Mouse (Mus musculus) kidney, adult 2 months (tissue): ENCODE measurements around the gene Creb5. TPM values are rescaled to one million over a fixed set of nuclear protein-coding genes. Genes with fewer than 3 reads are reported as not detected.
A peak's percentile ranks its signal among the peaks of the same experiment; 100 is the strongest.

Experiments used
- DNase-seq: peaks from one replicate; pipeline ENCODE4 v3.0.0; 2021
- H3K27ac ChIP-seq: fragments of 200-500 bp; 2 replicates; pipeline ENCODE4 v1.5.1; 2012; ENCODE audit warnings: low read depth, low read length, control low read depth, inconsistent platforms; ENCODE audit not compliant: insufficient read depth
- H3K27me3 ChIP-seq: fragments of 200-500 bp; replicated peaks from 2 replicates; pipeline ENCODE4 v1.6.1; 2012; ENCODE audit warnings: mild to moderate bottlenecking, moderate library complexity, low read length, inconsistent platforms; ENCODE audit not compliant: control insufficient read depth, insufficient read depth
- H3K36me3 ChIP-seq: fragments of 200-500 bp; 2 replicates; pipeline ENCODE4 v1.6.1; 2012; ENCODE audit warnings: mild to moderate bottlenecking, moderate library complexity, low read length, inconsistent platforms; ENCODE audit not compliant: control insufficient read depth, insufficient read depth
- H3K4me1 ChIP-seq: fragments of 200-500 bp; 2 replicates; pipeline ENCODE4 v1.6.1; 2011; ENCODE audit warnings: low read length; ENCODE audit not compliant: control insufficient read depth, insufficient read depth
- H3K4me3 ChIP-seq: fragments of 200-500 bp; 2 replicates; pipeline ENCODE4 v1.5.1; 2011; ENCODE audit warnings: mild to moderate bottlenecking, low read depth, low read length, control low read depth; ENCODE audit not compliant: insufficient read depth
- CTCF ChIP-seq: fragments of 200-500 bp; conservative IDR thresholded peaks from 2 replicates; pipeline ENCODE4 v1.5.1; 2011; ENCODE audit warnings: low read depth, mild to moderate bottlenecking, control low read depth, low read length, moderate library complexity, mixed read lengths; ENCODE audit not compliant: insufficient read depth, insufficient read length
- POLR2A ChIP-seq: fragments of 200-500 bp; IDR thresholded peaks from one replicate; pipeline ENCODE4 v1.6.1; 2011; ENCODE audit warnings: low read depth, low read length, control low read depth
- WGBS: fragments of 180-500 bp; shearing (Covaris S2); methylation state at CpG from one replicate; pipeline ENCODE4 v1.1.7; 2018; 5-methylcytosine and 5-hydroxymethylcytosine counted together
- polyA plus RNA-seq: library from polyadenylated mRNA; depleted of rRNA; stranded (reverse); fragments of >200 nt; gene quantifications from 2 replicates; pipeline ENCODE4 v1.2.3, GENCODE M21; 2012

The Creb5 gene
- polyA plus RNA-seq, 1 experiment: 0.67 TPM

DNA sequence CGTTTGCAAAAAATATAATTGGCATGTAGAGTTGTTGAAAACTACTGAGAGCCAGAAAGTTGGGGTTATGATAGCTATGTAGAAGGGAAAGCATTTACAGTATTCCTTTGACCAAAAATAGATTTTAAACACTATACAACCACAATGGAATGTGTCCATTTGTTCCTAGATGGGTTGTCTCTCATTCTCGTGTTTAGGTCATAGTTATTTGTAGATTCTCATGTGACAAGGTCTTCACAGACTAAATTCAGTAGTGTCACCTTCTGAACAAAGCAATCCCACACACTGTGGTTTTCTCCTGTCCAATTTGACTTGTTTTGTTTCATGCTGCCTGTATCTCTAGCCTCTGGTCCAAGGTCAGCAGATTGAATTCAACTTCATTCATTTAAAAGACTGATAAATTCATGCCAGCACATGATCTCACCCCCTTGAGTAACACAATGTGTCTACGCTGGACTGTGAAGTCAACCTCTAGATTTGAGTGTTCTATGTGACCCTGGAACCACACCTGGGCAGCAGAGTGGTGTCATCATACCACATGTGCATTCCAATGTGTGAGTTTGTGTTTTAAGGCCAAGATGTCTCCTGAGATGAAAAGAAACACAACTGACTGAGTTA is 220.0 kb downstream of the Creb5 start:
- no peak for TF ChIP-seq POLR2A
- no peak for TF ChIP-seq CTCF
- DNase-seq: no peak
- Histone ChIP-seq H3K4me1 (no peaks in the 10 kb centered on the region), H3K36me3 (no peaks in the 10 kb centered on the region), H3K4me3 (no peak overlapping the region), H3K27ac (no peak overlapping the region), H3K27me3 (no peaks in the 10 kb centered on the region)
- 80% methylated on average over 3 of the region's 3 CpGs for WGBS

DNA sequence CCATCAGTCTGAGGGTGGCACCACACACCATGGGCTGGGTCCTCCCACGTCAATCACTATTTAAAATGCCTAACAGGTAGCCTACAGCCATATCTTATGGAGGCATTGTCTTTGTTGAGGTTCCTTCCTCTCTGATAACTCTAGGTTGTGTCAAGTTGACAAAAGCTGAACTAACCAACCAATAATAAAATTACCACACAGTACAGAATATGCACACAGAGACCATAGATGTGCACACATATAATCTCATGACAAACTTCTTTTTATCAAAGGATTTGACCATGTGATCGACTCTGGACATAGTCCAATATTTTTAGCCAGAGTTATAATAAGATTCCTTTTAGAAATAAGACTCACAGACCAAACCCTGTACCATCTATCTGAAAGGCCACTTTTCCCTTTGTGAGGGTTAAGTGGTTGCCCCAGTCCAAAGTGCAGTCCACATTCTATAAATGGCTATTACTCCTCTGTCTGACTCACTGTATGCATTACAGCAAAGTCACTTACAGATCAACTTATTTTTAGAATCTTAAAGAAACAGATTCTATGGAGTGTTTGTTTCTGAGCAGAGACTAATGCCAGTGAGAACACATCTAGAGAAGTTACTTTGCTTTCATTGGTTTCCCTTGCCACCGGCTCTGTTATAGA is 221.9 kb downstream of the Creb5 start:
- H3K27ac ChIP-seq: no peak overlapping the region
- no peaks in the 10 kb centered on the region for H3K36me3 ChIP-seq
- WGBS: 84% methylated on average over 3 of the region's 3 CpGs
- H3K4me1 ChIP-seq: no peaks in the 10 kb centered on the region
- TF ChIP-seq POLR2A: no peak
- no peak for TF ChIP-seq CTCF
- no peak for DNase-seq
- H3K27me3 ChIP-seq: no peaks in the 10 kb centered on the region
- no peak overlapping the region for H3K4me3 ChIP-seq

DNA sequence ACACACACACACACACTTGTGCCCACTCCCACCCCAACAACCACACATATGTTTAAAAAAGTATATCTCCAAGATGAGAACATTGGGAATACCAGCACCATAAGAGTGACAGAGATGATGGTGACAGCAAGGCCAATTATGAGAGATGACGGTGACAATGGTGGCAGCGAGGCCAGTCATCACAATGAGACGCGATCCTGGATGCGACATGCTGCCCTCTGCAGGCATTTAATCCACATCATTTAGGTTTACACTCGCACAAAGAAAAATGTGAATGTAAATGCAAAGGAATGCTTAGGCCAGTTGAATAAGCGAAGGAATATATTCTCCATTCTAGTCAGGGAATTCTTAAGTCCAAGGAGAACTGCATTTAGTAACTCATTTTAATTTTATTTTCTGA is 222.9 kb downstream of the Creb5 start:
- Histone ChIP-seq H3K4me1 (no peaks in the 10 kb centered on the region), H3K4me3 (no peak overlapping the region), H3K36me3 (no peaks in the 10 kb centered on the region), H3K27me3 (no peaks in the 10 kb centered on the region; the same call in 1 of the 2 replicates), H3K27ac (no peak overlapping the region)
- TF ChIP-seq CTCF (no peak), POLR2A (no peak)
- DNase-seq: no peak
- 76% methylated on average over 7 of the region's 7 CpGs for WGBS

DNA sequence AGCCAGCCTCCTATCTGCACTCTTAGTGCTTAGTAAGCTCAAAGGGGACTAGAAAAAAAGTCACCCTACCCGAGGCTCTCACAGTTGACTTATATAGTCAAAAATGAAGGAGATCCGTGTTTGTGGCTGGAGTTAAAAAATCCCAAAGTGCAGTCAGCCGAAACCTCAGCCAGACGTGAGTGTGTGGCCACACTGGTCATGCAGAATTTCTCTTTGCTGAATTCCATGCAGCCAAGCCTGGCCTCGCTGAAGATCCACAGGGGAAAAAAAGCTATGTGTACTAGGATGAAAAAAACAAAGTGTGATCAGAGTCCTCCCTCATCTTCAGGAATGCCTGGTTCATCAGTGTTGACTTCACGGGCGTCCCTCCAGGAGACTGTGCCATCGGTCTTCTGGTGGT is 225.2 kb downstream of the Creb5 start:
- Histone ChIP-seq H3K36me3 (no peaks in the 10 kb centered on the region), H3K4me1 (no peaks in the 10 kb centered on the region), H3K4me3 (no peak overlapping the region), H3K27ac (no peak overlapping the region), H3K27me3 (no peaks in the 10 kb centered on the region; the same call in 1 of the 2 replicates)
- TF ChIP-seq CTCF (no peak), POLR2A (no peak)
- 60% methylated on average over 8 of the region's 8 CpGs for WGBS
- DNase-seq: no peak

DNA sequence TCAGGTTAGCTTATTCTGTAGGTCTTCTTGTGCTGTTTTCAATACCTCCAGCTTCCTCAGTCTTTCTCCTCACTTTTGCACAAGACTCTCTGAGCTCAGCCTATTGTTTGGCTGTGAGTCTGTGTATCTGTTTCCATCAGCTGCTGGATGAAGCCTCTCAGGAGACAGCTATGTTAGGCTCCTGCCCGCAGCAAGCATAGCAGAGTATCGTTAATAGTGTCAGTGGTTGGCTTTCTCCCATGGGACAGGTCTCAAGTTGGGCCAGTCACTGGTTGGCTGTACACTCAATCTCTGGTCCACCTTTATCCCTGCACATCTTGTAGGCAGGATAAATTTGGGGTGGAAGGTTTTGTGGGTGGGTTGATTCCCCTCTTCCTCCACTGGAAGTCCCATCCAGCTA is 226.3 kb downstream of the Creb5 start:
- H3K27me3 ChIP-seq: no peaks in the 10 kb centered on the region; the same call in 1 of the 2 replicates
- no peaks in the 10 kb centered on the region for H3K4me1 ChIP-seq
- no peak for DNase-seq
- H3K36me3 ChIP-seq: no peaks in the 10 kb centered on the region
- H3K27ac ChIP-seq: no peak overlapping the region
- H3K4me3 ChIP-seq: no peak overlapping the region
- no peak for TF ChIP-seq CTCF
- TF ChIP-seq POLR2A: no peak
- WGBS: 98% methylated on average over 2 of the region's 2 CpGs

DNA sequence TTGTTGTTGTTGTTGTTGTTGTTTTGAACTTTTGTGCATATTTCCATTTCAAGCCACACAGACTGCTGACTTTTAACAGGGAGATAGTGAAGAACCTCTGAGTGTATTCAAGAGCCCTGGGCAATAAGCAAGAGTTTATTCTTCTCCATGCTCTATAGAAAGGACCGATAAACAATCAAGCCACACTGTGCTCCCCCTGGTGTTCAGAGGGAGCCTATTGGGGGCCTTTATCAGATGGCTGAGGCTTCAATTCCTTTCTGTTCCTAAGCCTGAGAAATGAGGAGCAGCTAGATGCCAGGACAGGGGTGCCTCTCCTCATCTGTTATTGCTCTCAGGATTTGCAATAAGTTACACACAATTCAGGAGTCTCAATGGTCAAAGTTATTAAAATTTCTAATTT is 227.8 kb downstream of the Creb5 start:
- no peaks in the 10 kb centered on the region for H3K4me1 ChIP-seq
- no peak for DNase-seq
- H3K4me3 ChIP-seq: no peak overlapping the region
- H3K27me3 ChIP-seq: no peaks in the 10 kb centered on the region; the same call in 1 of the 2 replicates
- 34% methylated on average over 1 of the region's 1 CpGs for WGBS
- H3K27ac ChIP-seq: no peak overlapping the region
- TF ChIP-seq CTCF (0 out of 2 replicates have a peak, but pooled peaks have one; percentile 13), POLR2A (no peak)
- H3K36me3 ChIP-seq: no peaks in the 10 kb centered on the region

DNA sequence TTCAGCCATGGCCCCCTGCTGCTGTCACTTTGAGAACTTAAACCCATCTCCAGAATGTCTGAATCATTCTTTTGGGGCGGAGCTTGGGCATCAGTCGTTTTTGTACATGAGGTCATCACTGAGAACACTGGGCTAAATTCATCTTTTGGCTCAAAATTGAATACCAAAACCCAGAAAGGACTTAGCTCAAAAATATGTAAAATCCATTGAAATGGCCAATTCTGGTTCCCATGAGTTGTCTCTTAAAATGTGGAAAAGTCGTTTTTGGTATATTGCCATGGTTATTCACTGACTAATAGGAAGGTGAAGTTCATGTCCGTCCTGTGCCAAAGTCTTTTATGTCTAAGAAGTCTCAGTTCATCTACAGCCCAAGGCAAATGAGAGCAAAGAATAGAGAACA is 228.5 kb downstream of the Creb5 start:
- Histone ChIP-seq H3K4me3 (no peak overlapping the region), H3K36me3 (no peaks in the 10 kb centered on the region), H3K27ac (no peak overlapping the region), H3K4me1 (no peaks in the 10 kb centered on the region), H3K27me3 (no peaks in the 10 kb centered on the region; the same call in 1 of the 2 replicates)
- no peak for DNase-seq
- TF ChIP-seq POLR2A (no peak), CTCF (no peak)
- 79% methylated on average over 4 of the region's 4 CpGs for WGBS
